Mouse (Mus musculus) forebrain, embryonic 14.5 days (tissue): ENCODE data around the gene Chaf1b. TPM values are rescaled to one million over a fixed set of nuclear protein-coding genes. Genes with fewer than 3 reads are reported as not detected.

Source experiments
- ATAC-seq: fragments of 200-750 bp; cut with Nextera tagmentation; 2 replicates; pipeline ENCODE4 v1.8.0; 2017; ENCODE audit warnings: mild to moderate bottlenecking, moderate library complexity
- DNase-seq: peaks from one replicate; pipeline ENCODE4 v3.0.0-alpha.2; 2015; ENCODE audit warnings: low spot score
- H3K27ac ChIP-seq: fragments of 300-500 bp; sonication (generic); 2 replicates; pipeline ENCODE4 v1.5.1; 2014; ENCODE audit warnings: low read depth, mild to moderate bottlenecking, control low read depth, low read length, moderate library complexity
- H3K27me3 ChIP-seq: fragments of 300-500 bp; sonication (generic); replicated peaks from 2 replicates; pipeline ENCODE4 v1.6.1; 2014; ENCODE audit warnings: low read length, control low read depth, mixed read lengths; ENCODE audit not compliant: control insufficient read depth, insufficient read depth
- H3K36me3 ChIP-seq: fragments of 300-500 bp; sonication (generic); 2 replicates; pipeline ENCODE4 v1.6.1; 2014; ENCODE audit warnings: low read length, control low read depth; ENCODE audit not compliant: control insufficient read depth, insufficient read depth
- H3K4me1 ChIP-seq: fragments of 300-500 bp; sonication (generic); 2 replicates; pipeline ENCODE4 v1.6.1; 2014; ENCODE audit warnings: antibody characterized with exemption, low read length, control low read depth; ENCODE audit not compliant: control insufficient read depth, insufficient read depth
- H3K4me2 ChIP-seq: fragments of 300-500 bp; sonication (generic); 2 replicates; pipeline ENCODE4 v1.6.1; 2014; ENCODE audit warnings: mild to moderate bottlenecking, control low read depth, low read length
- H3K4me3 ChIP-seq: fragments of 300-500 bp; sonication (generic); 2 replicates; pipeline ENCODE4 v1.5.1; 2014; ENCODE audit warnings: low read depth, low read length, control low read depth
- H3K9ac ChIP-seq: fragments of 300-500 bp; sonication (generic); 2 replicates; pipeline ENCODE4 v1.6.1; 2014; ENCODE audit warnings: mild to moderate bottlenecking, low read length, control low read depth, moderate library complexity
- H3K9me3 ChIP-seq: fragments of 300-500 bp; sonication (generic); replicated peaks from 2 replicates; pipeline ENCODE4 v1.6.1; 2016; ENCODE audit warnings: low read length, control low read depth, mixed read lengths; ENCODE audit not compliant: control insufficient read depth
- WGBS: fragments of 180-500 bp; shearing (Covaris S2); extraction: QIAGEN DNeasy Blood & Tissue Kit; methylation state at CpG from one replicate; pipeline ENCODE4 v1.1.7; 2014; 5-methylcytosine and 5-hydroxymethylcytosine counted together
- polyA plus RNA-seq: library from polyadenylated mRNA; unstranded; fragments of >200 nt; fragmentation: Nextera tagmentation; extraction: Ambion mirVana; gene quantifications from 2 replicates; pipeline ENCODE4 v1.2.1, GENCODE M21; 2014

The Chaf1b gene
- polyA plus RNA-seq, 1 experiment from 2014 or later: 56.4 TPM

GRCm38 (mm10) chr16:93918679-93919060, 35.0 kb downstream of the Chaf1b start:
- Histone ChIP-seq H3K4me2 (peak overlapping the region; percentile 33), H3K9ac (no peak overlapping the region), H3K27ac (no peak overlapping the region), H3K36me3 (no peaks in the 10 kb centered on the region), H3K4me3 (no peak overlapping the region), H3K4me1 (no peaks in the 10 kb centered on the region; the same call in 1 of the 2 replicates), H3K9me3 (no peaks in the 10 kb centered on the region), H3K27me3 (no peaks in the 10 kb centered on the region)
- 69% methylated on average over 8 of the region's 8 CpGs for WGBS
- ATAC-seq (no peak), DNase-seq (no peak)

GRCm38 (mm10) chr16:93919189-93919588, 35.5 kb downstream of the Chaf1b start:
- Histone ChIP-seq H3K9me3 (no peaks in the 10 kb centered on the region), H3K9ac (no peak overlapping the region), H3K4me3 (no peak overlapping the region), H3K4me1 (no peaks in the 10 kb centered on the region; the same call in 1 of the 2 replicates), H3K4me2 (no peak overlapping the region), H3K36me3 (no peaks in the 10 kb centered on the region), H3K27ac (no peak overlapping the region), H3K27me3 (no peaks in the 10 kb centered on the region)
- WGBS: 79% methylated on average over 20 of the region's 20 CpGs
- DNase-seq: no peak
- no peak for ATAC-seq

DNA sequence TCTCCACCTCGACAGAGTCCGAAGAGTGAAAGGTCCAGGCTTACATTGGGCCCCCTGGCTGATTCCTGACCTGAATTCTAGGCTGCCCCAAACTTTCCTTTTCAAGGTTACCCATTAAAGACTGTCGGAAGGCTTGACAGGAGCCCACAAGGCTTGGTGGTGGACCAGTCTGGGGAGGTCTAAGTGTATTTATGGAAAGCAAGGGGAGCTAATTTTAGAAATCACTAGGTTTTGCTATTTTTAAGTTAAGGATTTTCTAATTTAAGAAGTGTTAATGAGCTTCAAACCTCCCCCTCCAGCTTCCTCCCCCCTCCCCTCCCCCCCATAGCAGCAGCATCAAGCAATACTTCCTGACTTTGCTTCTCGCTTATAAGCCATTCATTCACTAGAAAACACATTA, 37.0 kb downstream of the Chaf1b start:
- H3K9ac ChIP-seq: no peak overlapping the region
- H3K4me3 ChIP-seq: no peak overlapping the region
- DNase-seq (no peak), ATAC-seq (no peak)
- H3K27ac ChIP-seq: no peak overlapping the region
- no peak overlapping the region for H3K4me2 ChIP-seq
- no peaks in the 10 kb centered on the region; the same call in 1 of the 2 replicates for H3K4me1 ChIP-seq
- H3K9me3 ChIP-seq: no peaks in the 10 kb centered on the region
- H3K36me3 ChIP-seq: no peaks in the 10 kb centered on the region
- 86% methylated on average over 4 of the region's 4 CpGs for WGBS
- no peaks in the 10 kb centered on the region for H3K27me3 ChIP-seq

- H3K27me3 ChIP-seq: no peaks in the 10 kb centered on the region
- no peak for ATAC-seq
- no peak overlapping the region for H3K4me2 ChIP-seq
- no peaks in the 10 kb centered on the region for H3K36me3 ChIP-seq
- WGBS: 79% methylated on average over 5 of the region's 5 CpGs
- DNase-seq: no peak
- H3K9ac ChIP-seq: no peak overlapping the region
- H3K4me3 ChIP-seq: no peak overlapping the region
- H3K4me1 ChIP-seq: no peaks in the 10 kb centered on the region; the same call in 1 of the 2 replicates
- H3K27ac ChIP-seq: no peak overlapping the region
- H3K9me3 ChIP-seq: no peaks in the 10 kb centered on the region
These were observed 39.2 kb downstream of the Chaf1b start for GRCm38 (mm10) chr16:93922835-93923389.

DNA sequence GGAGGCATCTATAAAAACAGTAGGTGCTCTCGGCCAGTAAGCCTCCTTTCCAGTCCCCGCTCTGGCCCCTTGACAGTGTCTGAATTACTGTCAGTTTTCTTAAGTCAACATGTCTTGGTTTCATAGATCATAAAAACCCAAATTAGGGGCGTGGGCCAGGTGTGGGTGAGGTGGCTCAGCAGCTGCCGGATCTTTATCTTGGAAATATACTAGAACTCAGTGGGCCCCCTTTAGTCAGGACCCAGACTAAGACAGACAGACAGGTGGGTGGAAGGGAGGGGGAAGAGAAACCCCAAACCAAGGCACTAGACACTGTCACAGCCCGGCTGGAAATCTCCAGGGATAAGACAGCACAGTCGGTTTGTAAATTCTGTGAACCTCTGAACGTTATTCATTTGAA, 40.1 kb downstream of the Chaf1b start:
- WGBS: 78% methylated on average over 7 of the region's 7 CpGs
- ATAC-seq (no peak), DNase-seq (no peak)
- Histone ChIP-seq H3K27me3 (no peaks in the 10 kb centered on the region), H3K27ac (no peak overlapping the region), H3K4me2 (no peak overlapping the region), H3K36me3 (no peaks in the 10 kb centered on the region), H3K4me3 (no peak overlapping the region), H3K9me3 (no peaks in the 10 kb centered on the region), H3K4me1 (no peaks in the 10 kb centered on the region), H3K9ac (no peak overlapping the region)

GRCm38 (mm10) chr16:93925684-93926247, 42.1 kb downstream of the Chaf1b start:
- Histone ChIP-seq H3K4me1 (no peaks in the 10 kb centered on the region), H3K4me2 (no peak overlapping the region), H3K27me3 (no peaks in the 10 kb centered on the region), H3K9ac (no peak overlapping the region), H3K9me3 (no peaks in the 10 kb centered on the region), H3K27ac (no peak overlapping the region), H3K36me3 (no peaks in the 10 kb centered on the region), H3K4me3 (no peak overlapping the region)
- no peak for ATAC-seq
- 85% methylated on average over 8 of the region's 8 CpGs for WGBS
- DNase-seq: no peak

DNA sequence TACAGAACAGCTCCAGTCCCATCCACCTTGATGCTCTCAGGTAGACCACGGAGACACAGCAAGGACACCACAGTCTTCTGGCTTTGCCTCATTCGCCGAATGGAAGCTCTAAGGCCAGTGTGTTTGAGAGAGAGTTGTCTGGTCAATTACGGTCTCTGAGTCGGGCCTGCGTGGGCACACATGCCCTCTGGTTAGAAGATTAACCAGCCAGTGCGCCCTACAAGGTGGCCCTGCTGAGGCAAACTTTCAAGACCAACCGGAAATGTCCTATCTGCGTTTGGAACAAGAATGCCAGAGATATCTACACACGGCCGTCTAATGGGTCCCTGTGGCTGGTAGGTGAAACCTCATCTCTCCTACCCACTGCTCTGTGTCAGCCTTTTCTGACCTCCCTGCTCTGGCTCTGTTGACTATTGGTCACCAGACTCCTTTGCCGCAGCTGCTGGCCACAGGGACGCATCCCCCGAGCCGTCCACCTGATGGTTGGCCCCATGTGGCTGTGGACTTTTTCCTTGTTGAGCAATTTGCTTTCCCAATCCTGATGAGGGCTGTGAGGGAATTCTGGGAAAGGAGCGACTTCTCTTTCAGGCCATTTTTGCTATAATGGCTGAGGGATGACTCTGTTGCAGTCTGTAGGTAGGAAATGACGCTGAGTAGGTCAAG, 45.8 kb downstream of the Chaf1b start:
- H3K4me1 ChIP-seq: no peaks in the 10 kb centered on the region
- no peak overlapping the region for H3K27ac ChIP-seq
- H3K9me3 ChIP-seq: no peaks in the 10 kb centered on the region
- DNase-seq: no peak
- WGBS: 93% methylated on average over 17 of the region's 17 CpGs
- H3K4me2 ChIP-seq: no peak overlapping the region
- ATAC-seq: no peak
- H3K27me3 ChIP-seq: no peaks in the 10 kb centered on the region
- no peaks in the 10 kb centered on the region for H3K36me3 ChIP-seq
- no peak overlapping the region for H3K4me3 ChIP-seq
- no peak overlapping the region for H3K9ac ChIP-seq

DNA sequence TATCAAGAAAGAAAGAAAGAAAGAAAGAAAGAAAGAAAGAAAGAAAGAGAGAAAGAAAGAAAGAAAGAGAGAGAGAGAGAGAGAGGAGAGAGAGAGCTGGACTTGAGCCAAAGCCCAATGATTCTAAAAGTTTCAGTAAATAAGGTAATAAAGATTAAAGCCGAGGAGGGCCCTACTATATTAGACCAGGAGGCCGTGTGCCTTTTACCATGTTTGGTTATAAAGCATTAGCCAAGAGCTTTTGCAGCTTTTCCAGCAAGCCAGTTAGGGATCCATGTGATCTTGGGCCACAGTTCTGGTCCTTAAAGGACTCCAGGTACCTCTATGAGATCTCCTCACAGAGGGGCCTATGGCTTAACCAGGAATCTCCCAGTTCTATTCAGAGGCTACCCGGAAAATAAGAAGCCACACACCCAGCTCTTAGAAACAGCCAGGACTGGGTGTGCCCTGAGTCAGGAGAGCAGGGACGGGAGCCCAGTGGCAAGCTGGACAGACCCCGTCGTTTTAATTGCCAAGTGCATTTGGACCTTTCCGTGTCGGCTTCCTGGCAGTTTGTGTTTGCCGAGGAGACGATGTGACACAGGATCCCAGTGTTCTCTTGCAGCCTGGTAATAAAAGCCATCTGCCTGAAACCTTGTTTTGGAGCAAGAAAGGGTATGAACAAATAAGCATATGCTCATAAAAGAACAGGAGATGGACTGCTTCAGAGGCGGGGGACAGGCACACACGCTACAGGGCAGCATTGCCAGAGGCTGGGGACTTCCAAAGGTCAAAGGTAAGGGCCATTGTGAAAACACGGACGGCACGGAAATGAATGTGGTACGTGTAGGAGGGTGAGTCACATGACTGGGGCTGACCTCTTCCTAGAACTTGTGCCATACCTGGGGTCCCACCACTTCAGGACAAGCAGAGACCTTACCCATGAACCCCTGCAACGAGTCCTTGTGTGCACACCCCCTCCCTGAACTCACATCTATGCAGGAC, 48.8 kb downstream of the Chaf1b start:
- Histone ChIP-seq H3K36me3 (no peaks in the 10 kb centered on the region), H3K27me3 (0 out of 2 replicates have a peak, but pooled peaks cover 5% of the 10 kb centered on the region), H3K4me3 (no peak overlapping the region), H3K27ac (no peak overlapping the region), H3K4me2 (no peak overlapping the region), H3K9me3 (no peaks in the 10 kb centered on the region), H3K4me1 (no peaks in the 10 kb centered on the region), H3K9ac (no peak overlapping the region)
- ATAC-seq: no peak
- 73% methylated on average over 17 of the region's 17 CpGs for WGBS
- DNase-seq: no peak
